Mouse (Mus musculus) activated CD4-positive, CD25-positive, alpha-beta regulatory T cell, adult 4 months (primary cell): Measurements from ENCODE around the gene Abi3bp. TPM values are rescaled to one million over a fixed set of nuclear protein-coding genes. Genes with fewer than 3 reads are reported as not detected.

Experiments used
- ATAC-seq: one replicate; pipeline ENCODE4 v1.8.0; 2017
- polyA plus RNA-seq, 2 experiments: library from polyadenylated mRNA; unstranded; fragments of 100-300 nt; shearing (Covaris generic); gene quantifications; one replicate each; pipeline ENCODE4 v1.2.1; 2017

Gene Abi3bp
- under 1 TPM; 0.12 to 0.18 TPM for polyA plus RNA-seq

DNA sequence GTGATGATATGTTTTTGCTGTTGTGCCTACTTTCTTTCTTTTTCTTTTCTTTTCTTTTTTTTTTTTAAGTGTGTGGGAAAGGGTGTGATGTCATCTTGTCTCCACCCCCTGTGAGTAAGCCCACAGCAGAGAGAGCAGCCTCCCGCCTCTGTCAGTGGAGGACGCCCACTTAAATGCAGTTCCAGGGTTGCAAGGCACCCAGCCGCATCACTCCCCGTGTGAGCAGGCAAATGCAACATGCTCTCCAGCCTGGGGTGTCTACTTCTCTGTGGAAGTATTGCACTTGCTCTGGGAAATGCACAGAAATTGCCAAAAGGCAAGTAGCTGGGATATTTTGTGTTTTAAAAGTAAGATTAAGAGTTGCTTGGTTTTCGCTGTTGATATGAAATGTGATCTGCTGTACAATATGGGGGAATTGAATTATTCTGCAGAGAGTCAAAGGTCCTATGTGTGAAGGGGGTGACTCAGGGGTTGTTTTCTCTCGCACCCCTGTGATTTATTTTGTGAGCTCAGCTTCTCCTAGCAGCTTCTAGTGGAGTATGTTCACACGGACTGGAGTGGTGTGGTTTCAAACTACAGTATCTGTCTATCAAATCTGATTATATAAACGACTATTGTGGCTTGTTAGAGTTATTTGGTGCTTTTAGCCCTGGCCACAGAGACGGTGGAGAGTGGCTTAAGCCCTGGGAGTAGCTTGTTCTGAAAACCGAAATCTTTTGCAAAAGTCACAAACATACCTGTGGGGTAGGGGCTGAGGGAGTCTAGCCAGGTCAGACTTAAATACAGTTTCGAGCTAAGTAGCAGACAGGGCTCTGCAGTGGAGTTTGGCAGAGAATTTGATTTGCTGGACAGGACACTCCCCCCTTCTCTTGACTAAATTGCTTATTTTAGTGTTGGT, at the start of gene Abi3bp:
Abi3bp (plus strand) TSS at position 202 of the 898 bp plus-strand sequence.
- ATAC-seq, result no peak

DNA sequence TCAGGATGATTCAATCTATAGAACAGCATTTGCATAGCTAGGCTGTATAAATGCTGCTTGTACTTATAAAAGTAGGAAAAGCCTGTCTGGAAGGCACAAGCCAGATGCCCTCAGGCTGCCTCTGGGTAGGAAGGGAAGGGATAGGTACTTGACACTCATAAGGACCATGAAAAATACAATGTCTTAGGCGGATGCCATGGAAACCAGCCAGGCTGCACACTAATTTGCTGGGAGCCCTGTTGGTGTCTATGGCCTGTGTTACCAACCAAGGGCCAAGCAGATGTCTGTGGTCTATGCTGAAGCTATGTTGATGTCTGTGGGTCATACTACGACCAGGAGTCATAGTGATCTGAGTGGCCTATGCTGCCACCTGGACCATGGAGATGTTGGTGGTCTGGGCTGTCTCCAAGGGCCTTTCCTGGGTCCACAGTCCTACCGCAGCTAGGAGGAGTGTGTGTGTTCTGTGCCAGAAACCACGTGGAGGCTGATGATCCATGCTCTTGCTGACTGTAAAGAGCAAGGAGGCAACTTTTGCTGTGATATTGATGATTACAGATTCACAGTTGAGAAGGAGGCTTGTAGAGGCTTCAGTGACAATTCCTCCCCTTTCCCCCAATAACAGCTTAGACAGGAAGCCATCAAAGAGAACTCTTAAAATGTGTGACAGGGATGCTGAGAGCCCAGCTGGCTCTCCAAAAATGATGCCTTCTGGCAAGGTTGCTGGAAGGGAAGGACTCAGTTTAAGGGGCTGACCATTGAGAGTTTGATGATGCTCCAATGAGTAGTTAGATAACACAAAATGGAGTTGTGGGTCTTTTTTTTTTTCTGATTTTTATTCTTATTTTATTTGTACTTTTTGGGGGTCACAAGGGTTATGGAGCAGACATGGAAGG, 42.1 kb upstream of the Abi3bp start:
- no peak for ATAC-seq

DNA sequence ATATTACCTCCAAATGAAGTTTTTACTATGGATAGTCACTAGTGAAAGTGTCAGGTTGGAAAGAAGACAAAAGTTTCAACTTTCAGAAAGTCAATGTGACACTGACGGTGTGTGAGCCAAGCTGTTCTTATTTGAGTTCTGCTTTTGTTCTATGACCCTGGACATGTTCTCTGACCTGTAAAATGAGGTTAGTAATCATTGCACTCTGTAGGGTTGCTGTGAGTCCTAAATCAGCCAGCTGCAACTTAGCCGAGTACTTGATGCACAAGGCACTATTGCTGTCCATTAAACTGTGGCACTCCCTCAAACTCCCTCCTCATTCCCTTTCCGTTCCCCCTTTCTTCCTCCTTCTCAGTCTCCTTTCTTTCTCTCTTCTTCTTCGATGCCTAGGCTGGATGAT, 37.4 kb upstream of the Abi3bp start:
- no peak for ATAC-seq

DNA sequence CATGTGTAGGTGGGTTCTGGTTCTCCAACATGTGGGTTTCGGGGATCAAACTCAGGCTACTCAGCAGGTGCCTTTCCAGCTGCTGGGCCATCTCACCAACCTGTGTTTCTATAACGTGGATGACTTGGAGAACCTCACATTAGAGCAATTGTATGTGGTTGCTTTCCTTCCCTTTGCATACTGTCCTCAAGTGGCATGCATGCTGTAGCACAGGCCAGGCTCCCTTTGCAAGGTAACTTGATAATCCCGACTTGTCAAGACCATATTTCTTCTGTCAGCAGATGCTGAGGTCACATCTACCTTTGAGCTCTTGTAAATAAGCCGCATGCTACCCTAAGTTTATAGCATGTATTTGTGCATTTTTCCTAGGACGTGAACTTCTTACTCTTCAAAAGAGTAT, 36.6 kb upstream of the Abi3bp start:
- no peak for ATAC-seq

DNA sequence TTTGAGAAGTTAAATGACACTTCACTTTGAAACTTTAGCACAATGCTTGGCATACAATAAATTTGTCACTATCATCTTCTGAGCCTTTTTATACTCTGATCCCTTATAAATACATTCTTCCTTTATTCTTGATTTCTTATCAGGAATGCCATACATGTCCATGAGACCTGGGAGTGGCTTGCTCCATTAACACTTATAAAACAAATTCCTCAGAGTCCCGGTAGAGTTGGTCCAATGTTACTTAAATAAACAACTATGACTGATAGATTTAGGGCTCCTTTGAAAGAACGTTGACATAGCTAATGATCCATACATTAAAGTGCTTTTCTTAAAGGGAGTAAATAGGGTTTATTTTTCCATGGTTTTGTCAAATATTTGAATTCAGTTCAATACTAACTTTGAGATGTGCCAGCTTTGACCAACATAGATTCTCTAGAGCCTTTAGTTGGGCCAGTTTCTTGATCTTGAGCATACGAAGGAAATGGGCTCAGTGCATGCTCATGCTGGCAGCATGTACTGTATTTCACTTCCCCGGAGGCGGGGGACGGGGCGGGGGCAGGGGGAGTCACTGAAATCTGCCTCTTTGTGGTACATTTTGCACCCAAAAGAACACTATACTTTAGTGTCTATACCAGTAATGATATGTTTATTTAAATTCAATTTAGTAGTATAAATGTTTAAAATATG, 35.9 kb upstream of the Abi3bp start:
- ATAC-seq, result no peak

DNA sequence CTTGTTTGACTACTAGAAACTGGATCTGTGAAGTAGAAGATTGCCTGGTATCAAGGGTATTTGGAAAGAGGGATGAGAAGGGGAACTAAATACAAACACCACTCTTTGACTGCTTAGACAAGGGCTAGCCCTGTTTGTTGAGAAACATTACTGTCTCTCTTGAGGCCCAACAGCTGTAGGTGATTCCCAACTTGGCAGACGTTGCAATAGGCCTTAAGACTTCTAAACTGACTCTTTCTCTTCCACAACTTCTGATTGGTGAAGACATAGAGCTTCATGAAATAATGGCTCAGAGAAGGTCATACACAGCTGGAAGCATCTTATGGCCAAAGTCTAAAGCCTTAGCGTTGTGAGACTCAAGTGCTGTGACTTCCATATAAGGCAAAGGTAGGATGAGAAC, 26.2 kb upstream of the Abi3bp start:
- no peak for ATAC-seq

DNA sequence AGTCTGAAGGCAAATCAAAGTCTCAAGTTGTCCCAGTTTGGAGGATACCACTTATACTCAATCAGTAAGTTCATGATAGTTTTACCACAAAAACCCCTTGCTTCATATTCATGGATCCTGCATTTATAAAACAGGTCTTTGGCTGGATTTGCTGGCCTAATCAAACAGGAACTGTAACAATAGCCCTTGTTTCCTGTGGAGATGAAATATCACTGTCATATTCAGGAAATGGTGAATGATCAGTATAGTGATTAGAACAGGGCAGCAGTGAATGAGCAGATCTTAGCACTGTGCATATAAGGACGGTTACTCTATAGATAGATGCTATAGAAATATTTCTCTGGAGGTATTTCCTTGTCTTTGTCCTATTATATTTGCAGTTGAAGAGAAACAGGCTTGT, 25.8 kb upstream of the Abi3bp start:
- no peak for ATAC-seq

DNA sequence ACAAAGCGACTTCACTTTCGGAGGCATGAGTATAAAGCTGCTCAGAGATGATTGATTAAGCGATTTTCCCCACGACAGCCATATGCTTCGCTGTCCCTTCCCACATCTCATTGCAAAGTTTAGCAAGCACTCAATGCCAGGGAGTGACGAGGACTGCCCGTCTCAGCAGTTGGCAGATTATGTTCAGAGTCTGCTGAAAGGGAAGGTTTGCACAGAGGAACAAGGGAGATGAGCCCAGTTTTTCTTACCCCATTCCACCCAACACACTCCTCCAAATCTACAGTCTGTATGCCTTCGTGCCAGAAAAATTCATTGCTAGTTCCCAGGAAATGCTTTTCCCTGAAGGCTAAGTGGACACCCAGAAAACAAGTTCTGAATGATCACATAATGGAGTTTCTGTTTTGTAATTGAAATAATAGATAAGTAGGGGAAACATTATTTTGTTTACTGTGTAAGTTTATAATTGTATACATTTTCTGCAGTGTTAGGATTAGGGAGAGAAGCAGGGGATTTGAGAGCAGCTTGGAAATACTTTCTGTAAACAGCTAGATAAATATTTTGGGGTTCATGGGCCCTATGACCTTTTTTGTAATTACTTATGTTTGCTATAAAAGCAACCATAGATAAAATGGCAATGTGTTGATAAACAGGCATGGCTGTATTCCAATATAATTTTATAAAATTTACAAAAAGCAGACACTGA, 19.5 kb upstream of the Abi3bp start:
- no peak for ATAC-seq

DNA sequence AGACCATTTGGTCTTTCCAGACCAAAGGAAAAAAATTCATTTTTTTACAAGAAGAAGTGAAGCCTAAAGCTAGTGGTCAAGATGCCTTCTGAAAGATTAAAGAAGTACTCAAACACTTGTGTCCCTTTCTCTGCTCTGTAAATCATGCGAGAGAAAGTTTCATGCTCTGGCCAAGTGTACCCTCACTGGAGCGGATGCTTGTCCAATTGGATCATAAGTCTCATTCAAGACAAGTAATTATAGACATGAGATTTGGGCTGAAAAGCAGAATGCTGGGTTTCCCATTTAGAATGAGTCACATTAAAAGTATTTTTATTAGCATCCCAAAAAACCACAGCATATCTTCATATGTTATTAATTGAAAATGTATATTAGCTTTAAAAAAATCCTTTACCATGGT, 4.5 kb upstream of the Abi3bp start:
- no peak for ATAC-seq

DNA sequence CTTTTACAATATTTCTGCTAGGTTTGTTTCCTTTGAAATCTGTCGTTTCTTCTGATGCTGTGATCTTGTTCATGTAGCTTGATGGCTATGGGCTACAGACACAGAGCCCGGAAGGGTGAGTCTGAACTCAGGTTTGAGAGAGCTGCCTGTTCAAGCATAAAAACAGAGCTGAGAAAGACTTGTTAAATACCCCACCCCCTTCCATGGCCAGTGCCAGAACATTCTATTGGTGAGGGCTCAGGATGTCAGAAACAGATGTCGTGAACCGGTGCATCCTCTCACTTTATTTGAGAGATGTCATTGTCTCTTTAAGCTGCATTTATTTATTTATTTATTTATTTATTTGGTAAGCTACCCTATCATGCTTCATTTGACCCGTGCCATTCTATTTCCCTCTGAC, 2.0 kb upstream of the Abi3bp start:
- no peak for ATAC-seq

DNA sequence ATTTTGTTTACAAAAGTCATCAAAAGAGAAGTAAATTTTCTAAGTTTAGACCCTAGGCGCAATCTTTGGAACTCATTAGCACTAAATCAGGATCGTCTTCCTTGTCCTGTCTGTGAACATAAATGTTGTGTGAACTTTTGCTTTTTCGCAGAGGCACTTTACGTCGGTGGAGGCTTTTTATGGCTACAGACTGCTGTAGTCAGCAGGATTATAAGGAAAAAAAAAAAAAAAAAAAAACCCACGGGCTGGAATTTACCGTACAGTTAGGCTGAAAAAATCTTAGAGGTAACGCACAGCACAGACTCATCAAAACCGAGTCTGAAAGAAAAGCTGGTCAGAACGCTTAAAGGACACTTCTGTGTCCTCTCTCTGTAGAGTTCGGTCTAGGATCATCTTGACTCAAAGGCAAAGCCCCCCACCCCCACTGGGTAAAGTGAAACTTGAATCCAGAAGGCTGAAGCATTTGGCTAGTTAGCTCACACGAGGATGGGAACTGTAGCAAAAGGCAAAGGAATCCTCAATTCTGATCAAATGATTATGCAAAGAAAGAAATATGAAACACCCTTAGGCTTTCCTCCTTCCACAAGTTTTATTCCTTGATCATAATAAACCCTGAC, 1.0 kb downstream of the Abi3bp start:
- ATAC-seq, result no peak

DNA sequence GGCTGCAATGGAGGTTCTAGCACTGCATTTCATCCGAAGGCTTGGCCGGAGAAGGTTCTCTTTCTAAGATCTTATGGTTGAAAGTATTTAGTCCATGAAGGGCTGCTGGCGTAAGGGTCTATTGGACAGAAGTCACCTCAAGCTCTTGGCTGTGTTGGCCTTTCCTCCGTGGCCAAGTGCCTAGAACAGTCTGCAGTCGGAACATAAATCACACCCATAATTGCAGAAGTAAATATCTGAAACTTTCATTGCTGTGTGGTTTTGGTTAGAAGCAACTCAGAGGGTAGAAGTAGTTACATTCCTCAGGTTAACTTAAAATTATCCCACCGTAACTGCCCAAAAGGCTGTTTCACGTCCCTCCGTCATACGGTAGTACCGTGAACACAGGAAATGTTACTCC, 5.8 kb downstream of the Abi3bp start:
- no peak for ATAC-seq

DNA sequence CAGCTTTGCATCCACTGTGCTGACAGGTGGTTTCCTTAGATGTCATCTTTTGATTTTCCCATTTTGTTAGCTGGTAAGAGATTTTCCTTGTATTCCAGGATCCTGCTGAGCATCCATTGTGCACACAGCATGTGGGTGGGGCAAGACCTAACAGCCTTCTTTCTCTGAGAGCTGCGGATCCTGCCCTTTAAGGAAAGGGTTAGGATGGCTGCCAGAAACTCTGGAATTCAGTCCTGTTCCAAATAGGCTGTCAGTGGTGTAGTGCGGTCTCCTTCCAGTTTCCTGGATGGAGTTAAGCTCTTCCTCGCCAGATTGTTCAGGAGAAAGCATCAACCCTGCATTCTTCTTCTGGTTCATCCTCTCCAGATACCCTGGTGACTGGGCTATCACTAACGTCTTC, 8.8 kb downstream of the Abi3bp start:
- ATAC-seq, result no peak

DNA sequence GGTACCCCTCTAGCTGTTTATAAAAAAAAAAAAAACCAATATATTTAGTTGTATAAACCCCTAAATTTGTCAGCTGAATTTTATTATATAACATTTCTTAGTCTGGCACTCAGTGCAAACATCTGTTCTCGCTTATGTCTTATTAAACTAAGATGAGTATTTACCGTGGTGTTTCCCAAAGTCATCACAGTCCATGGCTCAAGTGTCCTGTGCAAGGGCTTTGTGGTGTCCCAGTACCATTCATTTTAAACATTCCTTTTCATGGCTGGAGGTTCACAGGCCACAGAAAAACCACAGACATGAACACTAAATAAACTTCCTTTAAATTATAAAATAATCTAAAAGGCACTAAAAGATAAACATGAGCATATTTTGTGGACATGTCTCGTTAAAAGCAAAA, 13.2 kb downstream of the Abi3bp start:
- no peak for ATAC-seq

DNA sequence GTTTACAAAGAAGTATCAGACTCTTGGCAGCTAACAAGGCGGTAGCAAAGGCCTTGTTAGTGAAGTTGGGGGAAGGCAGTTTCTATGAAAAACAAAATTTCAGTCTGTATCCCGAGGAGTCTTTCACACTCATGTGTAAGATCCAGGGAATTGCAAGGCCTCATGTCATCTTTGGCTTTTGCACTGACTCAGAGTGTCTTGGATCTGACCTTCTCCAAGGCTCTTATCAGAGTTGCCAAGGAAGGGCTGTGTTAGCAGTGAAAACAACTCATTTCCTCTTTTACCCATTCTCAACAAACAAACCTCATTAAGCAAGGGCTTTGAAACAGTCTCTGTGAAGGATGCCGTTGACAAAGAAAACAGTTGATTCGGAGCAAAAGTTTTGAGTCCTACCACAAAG, 17.6 kb downstream of the Abi3bp start:
- no peak for ATAC-seq

DNA sequence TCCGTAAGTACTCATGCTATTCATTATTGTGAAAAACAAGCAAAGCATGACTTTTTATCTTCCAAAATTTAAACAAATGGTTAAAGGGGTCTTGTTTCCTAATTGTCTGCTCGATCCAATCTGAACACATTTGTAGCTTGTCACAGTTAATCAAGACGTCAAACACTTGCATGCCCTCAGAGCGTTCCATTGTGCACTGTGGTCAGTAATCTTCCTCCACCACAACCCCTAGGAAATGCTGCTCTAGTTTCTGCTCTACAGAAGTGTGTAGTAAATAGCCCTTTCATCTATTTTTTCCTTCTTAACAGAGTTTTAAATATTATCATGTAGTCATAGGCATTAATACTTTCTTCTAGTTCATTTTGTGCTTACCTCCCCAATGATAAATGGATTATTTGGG, 19.1 kb downstream of the Abi3bp start:
- no peak for ATAC-seq

DNA sequence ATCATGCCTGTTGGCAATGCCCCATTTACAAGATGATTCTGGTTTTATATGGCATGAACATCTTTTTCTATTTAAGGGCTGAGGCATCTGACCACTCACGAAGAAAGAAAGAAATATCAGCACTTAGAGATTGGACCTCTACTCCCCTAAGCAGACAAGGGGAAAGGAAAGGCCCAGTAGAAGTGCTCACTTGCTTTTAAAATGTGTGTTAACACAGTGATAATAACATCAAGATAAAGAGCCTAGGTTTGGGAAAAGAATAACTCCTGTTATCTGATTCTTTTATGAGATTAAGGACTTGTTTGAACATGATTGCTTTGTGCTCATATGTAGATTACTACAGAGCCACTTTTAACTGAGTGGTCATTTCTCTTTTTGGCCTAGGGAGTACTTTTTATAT, 21.0 kb downstream of the Abi3bp start:
- no peak for ATAC-seq

DNA sequence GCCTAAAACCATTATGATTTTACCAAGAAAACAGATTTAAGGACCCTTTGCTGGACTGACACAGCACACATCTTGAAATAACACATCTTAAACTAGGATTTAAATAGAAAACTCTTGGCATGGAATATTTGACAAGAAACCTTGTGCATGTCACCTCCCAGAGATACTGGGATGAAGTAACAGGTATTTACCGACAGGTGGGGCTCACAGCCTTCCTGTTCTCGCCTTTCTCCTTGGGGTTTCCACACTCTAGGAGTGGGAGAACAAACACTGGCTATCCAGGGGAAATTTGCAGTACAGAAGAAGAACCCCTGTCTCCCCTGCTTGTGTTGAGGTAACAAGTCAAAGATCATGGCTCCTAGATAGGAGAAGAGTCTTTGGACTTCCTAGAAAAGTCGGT, 22.8 kb downstream of the Abi3bp start:
- no peak for ATAC-seq

DNA sequence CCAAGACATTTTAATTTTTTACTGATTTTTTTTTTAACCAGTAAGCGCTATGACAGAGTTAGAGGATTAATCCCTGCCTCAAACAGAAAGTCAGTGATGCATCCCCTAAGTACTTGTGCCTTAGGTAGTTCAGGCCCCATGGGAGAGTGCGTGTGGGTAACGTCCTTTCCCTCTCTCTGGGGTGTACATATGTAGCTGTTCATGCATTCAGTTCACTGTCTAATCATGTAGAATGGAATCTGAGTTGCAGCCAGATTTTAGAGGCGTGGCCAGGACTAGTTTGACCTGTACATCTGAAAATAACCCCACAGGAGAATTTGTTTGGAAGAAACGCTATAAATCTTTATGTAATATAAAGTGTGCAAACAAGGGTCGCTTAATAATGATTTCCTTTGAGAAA, 23.4 kb downstream of the Abi3bp start:
- no peak for ATAC-seq

DNA sequence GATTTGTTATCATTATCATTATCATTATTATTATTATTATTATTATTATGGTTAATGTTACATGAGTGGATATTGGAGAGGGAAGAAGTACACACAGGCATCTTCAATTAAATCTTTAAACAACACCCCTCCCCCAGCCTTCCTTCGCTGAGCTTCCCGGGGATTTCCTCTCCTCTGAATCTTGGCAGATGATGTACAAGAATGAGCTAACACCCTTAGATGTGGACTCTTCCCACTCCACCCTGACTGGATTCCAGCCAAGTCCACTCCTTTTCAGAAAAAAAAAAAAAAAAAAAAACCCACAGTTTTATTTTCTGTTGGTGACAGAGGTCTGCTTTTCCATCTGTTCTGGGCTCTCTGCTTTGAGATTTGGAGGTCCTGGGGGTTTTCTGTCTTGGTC, 23.8 kb downstream of the Abi3bp start:
- no peak for ATAC-seq

DNA sequence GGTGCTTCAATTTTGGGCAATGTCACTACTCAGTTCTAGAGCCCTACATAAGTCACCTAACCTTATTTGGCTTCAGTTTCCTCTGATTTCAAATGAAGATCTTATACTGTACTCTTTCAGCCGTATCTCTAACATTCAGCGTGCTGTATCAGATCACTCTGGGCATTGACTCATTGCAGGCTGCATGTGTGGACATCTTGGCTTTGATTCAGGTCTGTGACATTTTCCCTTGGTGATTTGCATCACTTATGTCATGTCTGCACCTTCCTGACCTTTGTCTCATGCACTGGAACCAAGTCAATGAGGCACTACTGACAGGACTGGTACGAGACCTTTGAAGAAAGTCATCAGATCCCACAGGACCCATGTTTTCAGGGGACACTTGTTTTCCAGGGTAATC, 24.5 kb downstream of the Abi3bp start:
- ATAC-seq, result no peak

DNA sequence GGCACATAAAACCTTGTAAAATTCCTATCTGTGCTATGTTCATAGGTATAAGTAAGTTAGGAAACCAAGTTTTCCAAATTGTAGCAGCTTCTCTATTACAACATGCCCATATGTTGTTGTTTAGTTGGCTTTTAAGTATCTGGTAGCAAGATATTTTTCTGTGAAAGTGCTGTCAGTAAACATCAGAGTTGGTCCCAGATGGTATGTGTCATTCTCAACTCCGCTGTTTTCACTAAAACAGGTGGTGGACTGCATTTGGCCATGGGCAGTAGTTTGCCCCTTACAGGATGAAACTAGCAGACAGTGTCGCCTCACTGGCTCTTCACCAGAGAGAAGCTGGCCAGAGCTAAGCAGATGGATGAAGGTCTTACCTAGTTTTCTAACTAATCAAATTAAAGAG, 26.3 kb downstream of the Abi3bp start:
- ATAC-seq, result no peak
